29 mouse cellular contexts compared by ENCODE assay signal in genomic region chr13:119068745-119069580, GRCm38 (mm10).
DNase-seq lines count a peak whose midpoint lies in the region; ATAC-seq and TF ChIP-seq lines count a peak whose summit lies in the region.
"Had no signal": no experiment of that assay in that cellular context is flagged by ENCODE, and none has a peak within 500 bp of the region (broad histone marks: within the 10 kb centered on the region; RNA-seq: fewer than 3 reads in every experiment).

No protein-coding gene starts in this region.

- H3K27ac ChIP-seq in liver, adult 2 months (replicated peaks; ENCODE audit: insufficient read depth, low read depth, low read length): no peak overlapping the region
- peak overlapping the region; percentile 47; the same call in 1 of the 2 replicates for H3K27ac ChIP-seq in lung, embryonic 15.5 days
- 0 out of 2 replicates have a peak overlapping the region, but pooled peaks have one; percentile 43 for H3K27ac ChIP-seq in lung, postnatal 0 days (ENCODE audit: low read length)
- H3K27ac ChIP-seq: embryonic facial prominence, embryonic 13.5 days; embryonic facial prominence, embryonic 15.5 days; forebrain, embryonic 10.5 days; forebrain, embryonic 12.5 days had no signal

- H3K27me3 ChIP-seq in liver, adult 2 months (ENCODE audit: control insufficient read depth, insufficient read depth, low read length): no peaks in the 10 kb centered on the region
- H3K27me3 ChIP-seq in lung, embryonic 15.5 days: no peaks in the 10 kb centered on the region
- H3K27me3 ChIP-seq in lung, postnatal 0 days (replicated peaks; ENCODE audit: insufficient read depth, low read length): no peaks in the 10 kb centered on the region
- H3K27me3 ChIP-seq: CH12.LX; embryonic facial prominence, embryonic 13.5 days; embryonic facial prominence, embryonic 15.5 days; forebrain, embryonic 12.5 days; Patski had no signal

- DNase-seq in liver, adult 2 months (ENCODE audit: extremely low read depth, low read depth, low spot score): peak; percentile 33
- DNase-seq in liver: no peak
- no peak for DNase-seq in lung, postnatal 10 days
- DNase-seq in lung, postnatal 0 days (ENCODE audit: low spot score): peak; percentile 68
- no peak for DNase-seq in lung, postnatal 4 days
- peak; percentile 61 for DNase-seq in adipocyte (ENCODE audit: low spot score)
- DNase-seq: adrenal gland, adult 2 months; adrenal gland, postnatal 10 days; adrenal gland, postnatal 25 days; B cell, adult 2 months; cerebellum, adult 11 months; cerebellum, adult 18-20 months; cerebellum, adult 8-10 months; cerebellum, adult 9-11 months; cerebellum, postnatal 14 days; cerebellum, postnatal 36 days; embryo, embryonic 11 days had no signal

- no peak overlapping the region for H3K9ac ChIP-seq in liver, adult 2 months (ENCODE audit: low read depth, low read length)
- no peak overlapping the region for H3K9ac ChIP-seq in lung, embryonic 15.5 days
- H3K9ac ChIP-seq in lung, postnatal 0 days (replicated peaks; ENCODE audit: low read depth): no peak overlapping the region
- H3K9ac ChIP-seq: embryonic facial prominence, embryonic 13.5 days; embryonic facial prominence, embryonic 15.5 days; forebrain, embryonic 12.5 days had no signal

- ATAC-seq in lung, embryonic 15.5 days (ENCODE audit: borderline replicate concordance, extremely low read depth, low FRiP score, low TSS enrichment): peak; percentile 73; the same call in 1 of the 2 replicates
- peak; percentile 54; the same call in 1 of the 2 replicates for ATAC-seq in lung, postnatal 0 days
- ATAC-seq: activated CD4-positive, CD25-positive, alpha-beta regulatory T cell, adult 4 months; CD4-positive, CD25-positive, alpha-beta regulatory T cell, adult 4 months; forebrain, embryonic 14.5 days; Patski had no signal

- no peak for TF ChIP-seq CTCF in liver, adult 2 months (IDR thresholded peaks at IDR 0.05; ENCODE audit: low read depth, low read length)
- TF ChIP-seq CTCF in lung, postnatal 0 days (IDR thresholded peaks at IDR 0.05): no peak

- H3K36me3 ChIP-seq in liver, adult 2 months (ENCODE audit: control insufficient read depth, insufficient read depth, low read length): no peaks in the 10 kb centered on the region
- H3K36me3 ChIP-seq in lung, embryonic 15.5 days: no peaks in the 10 kb centered on the region
- H3K36me3 ChIP-seq in lung, postnatal 0 days (ENCODE audit: insufficient read depth, low read length): no peaks in the 10 kb centered on the region
- H3K36me3 ChIP-seq: embryonic facial prominence, embryonic 13.5 days; embryonic facial prominence, embryonic 15.5 days; forebrain, embryonic 10.5 days; forebrain, embryonic 12.5 days; G1E had no signal

- TF ChIP-seq POLR2A in liver, adult 2 months (IDR thresholded peaks at IDR 0.05; ENCODE audit: extremely low read depth, insufficient read depth, low read length): no peak

- 62% methylated on average over 6 of the region's 6 CpGs for WGBS in liver, adult 2 months
- 41% methylated on average over 6 of the region's 6 CpGs for WGBS in lung, embryonic 15.5 days
- 57% methylated on average over 6 of the region's 6 CpGs for WGBS in lung, postnatal 0 days

- H3K4me1 ChIP-seq in liver, adult 2 months (ENCODE audit: control insufficient read depth, insufficient read depth, low read length): no peaks in the 10 kb centered on the region
- H3K4me1 ChIP-seq in lung, embryonic 15.5 days: peaks cover 6% of the 10 kb centered on the region
- H3K4me1 ChIP-seq in lung, postnatal 0 days (ENCODE audit: insufficient read depth, low read depth, low read length): no peaks in the 10 kb centered on the region
- H3K4me1 ChIP-seq: embryonic facial prominence, embryonic 13.5 days; embryonic facial prominence, embryonic 15.5 days; forebrain, embryonic 10.5 days; forebrain, embryonic 12.5 days had no signal

- no peak overlapping the region for H3K4me2 ChIP-seq in lung, embryonic 15.5 days
- no peak overlapping the region for H3K4me2 ChIP-seq in lung, postnatal 0 days (replicated peaks; ENCODE audit: low read depth, low read length)
- H3K4me2 ChIP-seq: embryonic facial prominence, embryonic 13.5 days; embryonic facial prominence, embryonic 15.5 days; forebrain, embryonic 12.5 days had no signal

- no peaks in the 10 kb centered on the region for H3K79me2 ChIP-seq in liver, adult 2 months (ENCODE audit: control insufficient read depth, insufficient read depth, low read length)

- no peak overlapping the region for H3K4me3 ChIP-seq in liver, adult 2 months (ENCODE audit: insufficient read depth, low read depth, low read length)
- H3K4me3 ChIP-seq in lung, embryonic 15.5 days: no peak overlapping the region
- no peak overlapping the region for H3K4me3 ChIP-seq in lung, postnatal 0 days (ENCODE audit: low read depth, low read length)
- H3K4me3 ChIP-seq: embryonic facial prominence, embryonic 13.5 days; embryonic facial prominence, embryonic 15.5 days; erythroblast, embryonic 14.5 days; forebrain, embryonic 10.5 days; forebrain, embryonic 12.5 days had no signal

- TF ChIP-seq EP300 in lung, postnatal 0 days (IDR thresholded peaks at IDR 0.05): no peak

- H3K9me3 ChIP-seq in lung, embryonic 15.5 days: no peaks in the 10 kb centered on the region
- no peaks in the 10 kb centered on the region; the same call in 1 of the 2 replicates for H3K9me3 ChIP-seq in lung, postnatal 0 days (ENCODE audit: low read length)
- H3K9me3 ChIP-seq: embryonic facial prominence, embryonic 13.5 days; embryonic facial prominence, embryonic 15.5 days; forebrain, embryonic 10.5 days; forebrain, embryonic 12.5 days; G1E had no signal

Comparison
In these comparisons a context has a peak if more than half of its experiments do, and no peak if none do; other contexts are left out.
1. DNase-seq: peak in liver, adult 2 months (single experiment), lung, postnatal 0 days (single experiment) and adipocyte (single experiment); none in liver (single experiment), lung, postnatal 10 days (single experiment) and lung, postnatal 4 days (0 of 2).